12 mouse cellular contexts compared by ENCODE assay signal in the genomic region with DNA sequence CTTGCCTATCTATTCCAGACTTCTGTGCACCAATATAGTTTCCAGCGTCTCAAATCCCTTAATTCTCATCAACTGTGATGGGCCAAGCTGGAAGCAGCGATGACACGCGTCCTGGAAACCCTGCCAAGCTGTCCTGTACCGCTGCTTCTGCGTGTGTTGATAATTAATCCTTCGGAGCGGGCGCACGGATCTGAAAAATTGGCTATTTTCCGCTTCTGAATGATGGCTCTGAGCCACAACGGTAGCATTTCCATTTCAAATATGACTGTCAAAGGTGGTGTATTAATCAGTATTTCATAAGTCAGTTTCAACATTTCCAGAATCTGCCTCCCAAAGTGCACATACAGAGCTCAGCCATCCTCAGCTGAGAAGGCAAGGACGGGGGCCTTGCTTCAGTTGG. TPM values are rescaled to one million over a fixed set of nuclear protein-coding genes. Genes with fewer than 3 reads are reported as not detected.
A peak's percentile ranks its signal among the peaks of the same experiment; 100 is the strongest.
DNase-seq lines count a peak whose midpoint lies in the region; ATAC-seq and TF ChIP-seq lines count a peak whose summit lies in the region.
"Had no signal": no experiment of that assay in that cellular context is flagged by ENCODE, and none has a peak within 500 bp of the region (broad histone marks: within the 10 kb centered on the region; RNA-seq: fewer than 3 reads in every experiment).

No protein-coding gene starts in this region.

- no peak for ATAC-seq in heart, embryonic 11.5 days (replicated peaks; ENCODE audit: insufficient number of reproducible peaks, low FRiP score, low TSS enrichment)
- no peak for ATAC-seq in neural tube, embryonic 13.5 days (ENCODE audit: low read depth)

- no peaks in the 10 kb centered on the region for H3K36me3 ChIP-seq in heart, adult 2 months (ENCODE audit: control insufficient read depth, insufficient read depth, low read length)
- no peaks in the 10 kb centered on the region for H3K36me3 ChIP-seq in heart, embryonic 11.5 days (ENCODE audit: control insufficient read depth, insufficient read depth, low read length)
- no peaks in the 10 kb centered on the region for H3K36me3 ChIP-seq in neural tube, embryonic 13.5 days

- no peak for TF ChIP-seq POLR2A in heart, adult 2 months (IDR thresholded peaks at IDR 0.05; ENCODE audit: insufficient read depth, low read depth, low read length)

- H3K27me3 ChIP-seq in heart, adult 2 months (ENCODE audit: control insufficient read depth, insufficient read depth, low read length), result no peaks in the 10 kb centered on the region
- no peaks in the 10 kb centered on the region for H3K27me3 ChIP-seq in heart, embryonic 11.5 days (ENCODE audit: control insufficient read depth, insufficient read depth, low read length)
- no peaks in the 10 kb centered on the region for H3K27me3 ChIP-seq in neural tube, embryonic 13.5 days

- 77% methylated on average over 13 of the region's 13 CpGs for WGBS in heart, adult 2 months
- 91% methylated on average over 13 of the region's 13 CpGs for WGBS in heart, embryonic 11.5 days (ENCODE audit: insufficient replicate concordance)
- 71% methylated on average over 13 of the region's 13 CpGs for WGBS in neural tube, embryonic 13.5 days

- peaks cover 3% of the 10 kb centered on the region for H3K4me1 ChIP-seq in heart, adult 2 months (ENCODE audit: control insufficient read depth, insufficient read depth, low read length)
- peaks cover 5% of the 10 kb centered on the region for H3K4me1 ChIP-seq in heart, embryonic 11.5 days (ENCODE audit: control insufficient read depth, insufficient read depth, low read length)
- peaks cover 28% of the 10 kb centered on the region for H3K4me1 ChIP-seq in neural tube, embryonic 13.5 days (replicated peaks)

- no peak for DNase-seq in heart, adult 2 months
- peak; percentile 35 to 51 for DNase-seq in layer of hippocampus, adult 2 months (ENCODE audit: low spot score in 2 of 2)
- no peak for DNase-seq in layer of hippocampus, postnatal 25 days (ENCODE audit: extremely low spot score in 1 of 2, low spot score in 1 of 2)
- DNase-seq in neural tube, embryonic 10.5 days (ENCODE audit: extremely low spot score, low spot score), result no peak
- DNase-seq in right cerebral cortex, adult 18-20 months, result no peak
- DNase-seq: adrenal gland, postnatal 25 days; kidney, postnatal 14 days; lung, postnatal 36 days; thymus, adult 18-20 months had no signal

- no peak for TF ChIP-seq EP300 in heart, adult 2 months (IDR thresholded peaks at IDR 0.05; ENCODE audit: insufficient read depth, low read depth, low read length)

- intact Hi-C loops in heart, adult 2 months (cut with DNase I), result no loop called here

- H3K4me2 ChIP-seq in heart, embryonic 11.5 days, result no peak overlapping the region
- no peak overlapping the region for H3K4me2 ChIP-seq in neural tube, embryonic 13.5 days

- no peak overlapping the region for H3K9ac ChIP-seq in heart, adult 2 months (ENCODE audit: low read depth, low read length)
- no peak overlapping the region for H3K9ac ChIP-seq in heart, embryonic 11.5 days (ENCODE audit: low read depth, low read length)
- H3K9ac ChIP-seq in neural tube, embryonic 13.5 days, result no peak overlapping the region
- H3K9ac ChIP-seq: liver, embryonic 14.5 days had no signal

- no peaks in the 10 kb centered on the region for H3K9me3 ChIP-seq in heart, embryonic 11.5 days (replicated peaks; ENCODE audit: control insufficient read depth, low read length)
- H3K9me3 ChIP-seq in neural tube, embryonic 13.5 days, result no peaks in the 10 kb centered on the region

- no peak for TF ChIP-seq CTCF in heart, adult 2 months (IDR thresholded peaks at IDR 0.05)
- TF ChIP-seq CTCF in layer of hippocampus, adult 2 months (conservative IDR thresholded peaks at IDR 0.05), result no peak

- H3K79me2 ChIP-seq in heart, adult 2 months (replicated peaks; ENCODE audit: control insufficient read depth, insufficient read depth, low read length), result no peaks in the 10 kb centered on the region

- peak overlapping the region; percentile 36; the same call in 1 of the 2 replicates for H3K27ac ChIP-seq in heart, adult 2 months
- H3K27ac ChIP-seq in heart, embryonic 11.5 days (ENCODE audit: low read depth, low read length), result no peak overlapping the region
- peak overlapping the region; percentile 84 for H3K27ac ChIP-seq in layer of hippocampus, adult 2 months
- H3K27ac ChIP-seq in neural tube, embryonic 13.5 days (replicated peaks), result 0 out of 2 replicates have a peak overlapping the region, but pooled peaks have one; percentile 23
- H3K27ac ChIP-seq: liver, embryonic 14.5 days had no signal

- no peak overlapping the region for H3K4me3 ChIP-seq in heart, adult 2 months
- no peak overlapping the region for H3K4me3 ChIP-seq in heart, embryonic 11.5 days (ENCODE audit: low read depth, low read length)
- H3K4me3 ChIP-seq in layer of hippocampus, adult 2 months, result peak overlapping the region; percentile 9; the same call in 1 of the 2 replicates
- H3K4me3 ChIP-seq in neural tube, embryonic 13.5 days, result no peak overlapping the region

RNA-seq across cellular contexts. Expression of a gene that starts 8.1 kb away (rescaled TPM):
- 10 to 100 TPM; 12.1 to 12.4 TPM for total RNA-seq in heart, adult 2 months (2021)
- 10.1 and 14.2 TPM in 2 replicates for polyA plus RNA-seq in heart, adult 2 months (2012; rRNA removed)
- polyA plus RNA-seq in heart, embryonic 11.5 days (2014; fragmentation: Nextera tagmentation; extraction: Ambion mirVana), result 4.2 and 4.3 TPM in 2 replicates
- 10 to 100 TPM; 95.6 to 96.1 TPM for total RNA-seq in layer of hippocampus, adult 2 months (2021)
- 10 to 100 TPM; 88.2 to 97.2 TPM for total RNA-seq in layer of hippocampus, postnatal 25 days (2021)
- 16.1 and 18.6 TPM in 2 replicates for polyA plus RNA-seq in neural tube, embryonic 13.5 days (2015; fragmentation: Nextera tagmentation; extraction: Ambion mirVana)

RNA-seq across cellular contexts. Expression of a gene that starts 31.2 kb away (rescaled TPM):
- total RNA-seq in heart, adult 2 months (2021), result 10 to 100 TPM; 23.0 to 25.1 TPM
- 21.4 and 25.2 TPM in 2 replicates for polyA plus RNA-seq in heart, adult 2 months (2012; rRNA removed)
- polyA plus RNA-seq in heart, embryonic 11.5 days (2014; fragmentation: Nextera tagmentation; extraction: Ambion mirVana), result 122 and 123 TPM in 2 replicates
- total RNA-seq in layer of hippocampus, adult 2 months (2021), result 10 to 100 TPM; 29.9 to 34.9 TPM
- total RNA-seq in layer of hippocampus, postnatal 25 days (2021), result 10 to 100 TPM; 38.7 to 40.7 TPM
- 107 and 115 TPM in 2 replicates for polyA plus RNA-seq in neural tube, embryonic 13.5 days (2015; fragmentation: Nextera tagmentation; extraction: Ambion mirVana)

RNA-seq across cellular contexts. Expression of a gene that starts 43.9 kb away (rescaled TPM):
- 10 to 100 TPM; 88.8 to 94.4 TPM for total RNA-seq in heart, adult 2 months (2021)
- 51.3 and 91.5 TPM in 2 replicates for polyA plus RNA-seq in heart, adult 2 months (2012; rRNA removed)
- 176 and 204 TPM in 2 replicates for polyA plus RNA-seq in heart, embryonic 11.5 days (2014; fragmentation: Nextera tagmentation; extraction: Ambion mirVana)
- 100 to 1,000 TPM; 352 to 358 TPM for total RNA-seq in layer of hippocampus, adult 2 months (2021)
- 100 to 1,000 TPM; 332 to 335 TPM for total RNA-seq in layer of hippocampus, postnatal 25 days (2021)
- 365 and 462 TPM in 2 replicates for polyA plus RNA-seq in neural tube, embryonic 13.5 days (2015; fragmentation: Nextera tagmentation; extraction: Ambion mirVana)

Comparison
In these comparisons a context has a peak if more than half of its experiments do, and no peak if none do; other contexts are left out.
1. DNase-seq: peak in layer of hippocampus, adult 2 months (2 of 2); none in heart, adult 2 months (0 of 2), layer of hippocampus, postnatal 25 days (0 of 2), neural tube, embryonic 10.5 days (single experiment) and right cerebral cortex, adult 18-20 months (single experiment).
2. RNA of a gene that starts 8.1 kb away (total RNA-seq): 88.2 to 97.2 TPM in layer of hippocampus, postnatal 25 days and 95.6 to 96.1 TPM in layer of hippocampus, adult 2 months; 12.1 to 12.4 TPM in heart, adult 2 months; every median in the first group is over 4 times any median in the second.